Mouse (Mus musculus): ENCODE results near the gene Zfhx3. TPM values are rescaled to one million over a fixed set of nuclear protein-coding genes. Genes with fewer than 3 reads are reported as not detected.

Zfhx3 gene
- polyA plus RNA-seq, 1 experiment from 2014 or later = 22.8 TPM

DNA sequence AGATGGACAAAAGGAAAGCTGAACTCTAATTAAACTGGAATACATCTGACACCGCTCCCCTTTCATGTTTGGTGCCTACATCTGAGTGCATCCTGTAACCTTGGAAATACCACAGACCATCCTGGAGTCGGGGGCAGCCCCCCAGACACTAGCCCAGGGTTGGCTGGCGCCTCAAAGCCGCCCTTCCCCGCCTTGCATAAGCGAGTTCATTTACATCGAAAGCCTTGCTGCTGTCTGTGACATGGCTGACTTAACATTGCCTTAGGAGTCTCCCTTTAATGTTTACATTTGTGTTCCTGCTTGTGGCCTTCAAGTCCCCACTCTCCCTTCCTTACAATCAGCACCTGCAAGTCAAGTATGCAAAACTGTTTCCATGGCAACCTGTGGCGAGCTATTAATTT lies 876.8 kb downstream of the Zfhx3 start:
- 24% methylated on average over 8 of the region's 8 CpGs for WGBS
- ATAC-seq (ENCODE audit: low FRiP score) = no peak
- Histone ChIP-seq H3K4me3 (replicated peaks) (no peak overlapping the region), H3K27ac (replicated peaks) (no peak overlapping the region; the same call in 1 of the 2 replicates), H3K9ac (replicated peaks) (no peak overlapping the region), H3K36me3 (no peaks in the 10 kb centered on the region), H3K4me2 (no peak overlapping the region), H3K27me3 (replicated peaks) (no peaks in the 10 kb centered on the region), H3K4me1 (peaks cover 43% of the 10 kb centered on the region), H3K9me3 (replicated peaks) (no peaks in the 10 kb centered on the region)

DNA sequence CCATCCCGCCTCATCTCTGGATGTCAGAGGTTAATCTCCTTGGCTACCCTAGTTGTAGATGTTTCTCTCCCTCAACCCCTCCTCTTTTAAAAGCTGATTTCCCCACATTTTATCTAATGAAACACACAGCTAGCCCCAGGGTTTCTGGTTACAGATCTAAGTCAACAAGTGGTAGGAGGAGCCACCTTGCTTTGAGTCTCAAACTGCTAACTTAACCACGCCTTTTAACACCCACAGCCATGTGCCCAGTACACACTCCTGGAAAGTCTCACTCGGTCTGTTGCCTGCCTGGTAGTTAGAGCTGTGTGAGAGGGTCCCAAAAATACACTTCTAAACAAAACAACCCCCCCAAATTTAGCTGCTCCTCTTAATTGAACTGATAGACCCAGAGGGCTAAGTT lies 877.4 kb downstream of the Zfhx3 start:
- H3K9ac ChIP-seq (replicated peaks) = no peak overlapping the region
- no peak overlapping the region for H3K4me3 ChIP-seq (replicated peaks)
- ATAC-seq (ENCODE audit: low FRiP score) = no peak
- H3K36me3 ChIP-seq = no peaks in the 10 kb centered on the region
- H3K4me1 ChIP-seq = peaks cover 43% of the 10 kb centered on the region
- H3K4me2 ChIP-seq = peak overlapping the region; percentile 36
- H3K27ac ChIP-seq (replicated peaks) = no peak overlapping the region
- 11% methylated on average over 3 of the region's 3 CpGs for WGBS
- no peaks in the 10 kb centered on the region for H3K9me3 ChIP-seq (replicated peaks)
- no peaks in the 10 kb centered on the region for H3K27me3 ChIP-seq (replicated peaks)

DNA sequence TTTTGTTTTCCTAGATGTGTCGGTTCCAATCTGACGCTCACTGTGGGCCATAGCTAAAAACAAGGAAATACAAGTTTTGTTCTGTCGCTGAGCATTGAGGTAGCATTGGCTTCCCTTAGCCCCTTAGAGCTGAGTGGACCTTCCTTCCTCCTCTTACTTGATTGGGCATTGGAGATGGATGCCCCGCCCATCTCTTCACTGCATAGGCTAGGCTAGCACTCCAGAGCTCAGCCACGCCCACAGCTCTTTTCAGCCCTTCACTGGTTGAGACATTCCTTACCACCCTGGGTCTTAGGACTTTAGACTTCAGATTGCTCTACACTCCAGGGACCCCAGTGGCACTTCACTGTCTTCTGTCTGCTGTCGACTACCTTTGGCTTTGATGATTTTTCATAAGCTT lies 878.2 kb downstream of the Zfhx3 start:
- WGBS = 23% methylated on average over 6 of the region's 6 CpGs
- ATAC-seq (ENCODE audit: low FRiP score) = peak; percentile 64; the same call in 1 of the 2 replicates
- 0 out of 2 replicates have a peak overlapping the region, but pooled peaks have one; percentile 1 for H3K4me3 ChIP-seq (replicated peaks)
- H3K4me1 ChIP-seq = peaks cover 43% of the 10 kb centered on the region
- H3K9me3 ChIP-seq (replicated peaks) = no peaks in the 10 kb centered on the region
- no peaks in the 10 kb centered on the region for H3K27me3 ChIP-seq (replicated peaks)
- no peaks in the 10 kb centered on the region for H3K36me3 ChIP-seq
- H3K9ac ChIP-seq (replicated peaks) = no peak overlapping the region
- H3K27ac ChIP-seq (replicated peaks) = no peak overlapping the region
- peak overlapping the region; percentile 36 for H3K4me2 ChIP-seq

DNA sequence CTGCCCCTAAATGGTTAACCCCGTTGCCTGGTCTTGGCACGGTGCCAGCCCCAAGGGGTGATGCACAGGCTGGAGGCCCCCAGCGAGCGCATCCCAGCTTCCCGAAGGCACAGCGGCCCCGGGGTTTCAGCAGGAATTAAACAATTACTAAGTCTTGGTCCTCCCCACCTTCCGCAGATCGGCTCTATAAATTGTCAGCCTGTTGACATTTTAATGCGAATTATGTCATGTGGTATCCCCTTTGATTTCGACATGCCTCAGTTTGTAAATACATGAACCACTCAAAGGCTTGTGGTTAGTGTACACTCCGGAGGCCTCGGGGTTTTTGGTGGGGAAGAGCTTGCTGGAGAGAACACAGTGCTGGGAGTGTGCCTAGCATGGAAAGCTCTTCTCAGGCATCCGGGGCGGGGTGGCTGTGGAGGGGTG lies 880.4 kb downstream of the Zfhx3 start:
- peak; percentile 51; the same call in 1 of the 2 replicates for ATAC-seq (ENCODE audit: low FRiP score)
- Histone ChIP-seq H3K36me3 (no peaks in the 10 kb centered on the region), H3K4me3 (replicated peaks) (no peak overlapping the region), H3K4me2 (0 out of 2 replicates have a peak overlapping the region, but pooled peaks have one; percentile 9), H3K9me3 (replicated peaks) (no peaks in the 10 kb centered on the region), H3K4me1 (peaks cover 64% of the 10 kb centered on the region), H3K27me3 (replicated peaks) (no peaks in the 10 kb centered on the region), H3K9ac (replicated peaks) (no peak overlapping the region), H3K27ac (replicated peaks) (no peak overlapping the region)
- WGBS = 21% methylated on average over 15 of the region's 15 CpGs

DNA sequence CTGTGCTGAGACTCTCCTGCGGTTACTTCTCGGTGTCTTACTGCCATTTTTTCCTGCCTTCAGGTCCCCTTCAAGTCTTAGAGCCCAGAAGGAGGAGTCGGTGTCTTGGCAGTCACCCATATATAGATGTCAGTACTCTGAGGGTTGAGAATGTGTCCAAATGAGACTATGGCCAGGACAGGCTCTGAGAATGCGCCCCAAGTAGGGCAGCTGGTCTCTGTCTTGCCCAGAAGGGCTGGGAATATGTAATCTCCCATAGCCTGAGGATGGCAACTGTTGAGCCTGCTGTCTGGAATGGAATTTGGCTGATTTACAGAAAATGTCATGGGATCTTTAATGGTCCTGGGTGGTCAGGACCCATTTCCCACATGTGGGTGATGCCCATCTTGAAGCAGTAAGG lies 881.6 kb downstream of the Zfhx3 start:
- 95% methylated on average over 4 of the region's 4 CpGs for WGBS
- Histone ChIP-seq H3K4me2 (no peak overlapping the region), H3K4me1 (peaks cover 72% of the 10 kb centered on the region), H3K9me3 (replicated peaks) (no peaks in the 10 kb centered on the region), H3K9ac (replicated peaks) (no peak overlapping the region), H3K27me3 (replicated peaks) (no peaks in the 10 kb centered on the region), H3K4me3 (replicated peaks) (no peak overlapping the region), H3K36me3 (no peaks in the 10 kb centered on the region), H3K27ac (replicated peaks) (no peak overlapping the region)
- no peak for ATAC-seq (ENCODE audit: low FRiP score)

DNA sequence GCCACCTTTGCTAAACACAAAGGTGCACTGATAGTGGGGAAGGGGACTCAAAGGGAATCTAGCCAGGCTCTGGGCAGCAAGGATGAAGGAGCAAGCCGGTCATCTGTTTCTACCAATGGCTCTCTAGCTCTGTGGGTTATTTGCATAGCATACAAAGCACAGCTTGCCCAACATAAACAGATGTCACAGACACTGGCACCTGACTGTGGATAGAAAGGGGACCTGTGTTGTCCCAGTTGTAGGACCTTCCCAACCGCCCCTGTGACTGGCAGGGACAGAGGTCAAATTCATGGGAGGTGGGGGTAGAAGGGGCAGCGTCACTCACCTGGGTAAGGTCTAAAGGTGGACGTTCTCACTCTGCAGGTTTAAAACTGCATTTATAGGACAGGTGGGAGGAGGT lies 884.0 kb downstream of the Zfhx3 start:
- Histone ChIP-seq H3K27ac (replicated peaks) (no peak overlapping the region), H3K4me1 (peaks cover 74% of the 10 kb centered on the region), H3K9me3 (replicated peaks) (no peaks in the 10 kb centered on the region), H3K9ac (replicated peaks) (no peak overlapping the region), H3K4me3 (replicated peaks) (no peak overlapping the region), H3K27me3 (replicated peaks) (no peaks in the 10 kb centered on the region), H3K4me2 (no peak overlapping the region), H3K36me3 (no peaks in the 10 kb centered on the region)
- no peak for ATAC-seq (ENCODE audit: low FRiP score)
- WGBS = 77% methylated on average over 4 of the region's 4 CpGs

DNA sequence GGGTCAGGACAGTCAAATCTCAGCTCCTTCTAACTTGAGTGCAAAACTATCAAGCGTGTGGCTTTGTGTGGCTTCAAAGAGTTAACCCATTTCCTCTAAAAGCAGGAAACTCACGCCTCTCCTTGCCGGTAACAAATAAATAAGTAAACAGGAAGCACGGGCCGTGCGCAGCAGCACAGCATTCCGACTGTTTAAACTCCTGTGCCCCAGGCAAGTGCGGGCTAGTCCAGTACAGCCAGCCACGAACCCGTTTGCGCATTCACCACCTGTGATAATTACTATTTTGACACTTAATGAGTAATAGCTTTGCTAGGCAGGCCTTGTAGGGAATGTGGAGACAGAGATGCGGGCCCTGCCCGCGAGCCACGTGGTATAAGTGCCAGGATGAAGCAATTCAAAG lies 885.0 kb downstream of the Zfhx3 start:
- Histone ChIP-seq H3K9ac (replicated peaks) (no peak overlapping the region), H3K4me2 (peak overlapping the region; percentile 8), H3K36me3 (no peaks in the 10 kb centered on the region), H3K27me3 (replicated peaks) (no peaks in the 10 kb centered on the region), H3K4me3 (replicated peaks) (no peak overlapping the region), H3K4me1 (peaks cover 69% of the 10 kb centered on the region), H3K27ac (replicated peaks) (peak overlapping the region; percentile 37; the same call in 1 of the 2 replicates), H3K9me3 (replicated peaks) (no peaks in the 10 kb centered on the region)
- ATAC-seq (ENCODE audit: low FRiP score) = no peak
- WGBS = 55% methylated on average over 15 of the region's 15 CpGs

DNA sequence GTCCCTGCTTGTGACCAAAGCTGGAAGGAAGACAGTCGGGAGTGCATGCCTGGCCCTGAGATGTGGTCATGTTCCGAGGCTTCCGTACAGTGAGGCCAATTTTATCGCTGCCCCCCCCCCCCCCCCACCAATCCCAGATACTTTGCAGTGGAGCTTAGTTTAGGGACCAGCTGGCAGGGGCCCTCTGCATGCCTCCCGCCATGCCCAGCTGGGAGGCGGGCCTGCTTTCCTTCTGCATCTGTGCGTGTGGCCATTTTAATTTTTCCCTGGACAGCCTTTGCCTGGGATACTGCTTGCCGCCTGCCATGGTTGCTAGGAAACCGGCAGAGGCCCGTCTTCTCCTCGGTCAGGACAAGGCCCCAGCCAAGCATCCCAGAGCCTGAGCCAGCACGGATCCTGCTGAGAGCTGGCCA lies 886.9 kb downstream of the Zfhx3 start:
- no peak overlapping the region for H3K4me3 ChIP-seq (replicated peaks)
- H3K27ac ChIP-seq (replicated peaks) = peak overlapping the region; percentile 58
- H3K9me3 ChIP-seq (replicated peaks) = no peaks in the 10 kb centered on the region
- H3K27me3 ChIP-seq (replicated peaks) = no peaks in the 10 kb centered on the region
- peaks cover 59% of the 10 kb centered on the region for H3K4me1 ChIP-seq
- H3K4me2 ChIP-seq = peak overlapping the region; percentile 39
- 6% methylated on average over 12 of the region's 12 CpGs for WGBS
- ATAC-seq (ENCODE audit: low FRiP score) = peak; percentile 76
- H3K9ac ChIP-seq (replicated peaks) = peak overlapping the region; percentile 14; the same call in 1 of the 2 replicates
- no peaks in the 10 kb centered on the region for H3K36me3 ChIP-seq

DNA sequence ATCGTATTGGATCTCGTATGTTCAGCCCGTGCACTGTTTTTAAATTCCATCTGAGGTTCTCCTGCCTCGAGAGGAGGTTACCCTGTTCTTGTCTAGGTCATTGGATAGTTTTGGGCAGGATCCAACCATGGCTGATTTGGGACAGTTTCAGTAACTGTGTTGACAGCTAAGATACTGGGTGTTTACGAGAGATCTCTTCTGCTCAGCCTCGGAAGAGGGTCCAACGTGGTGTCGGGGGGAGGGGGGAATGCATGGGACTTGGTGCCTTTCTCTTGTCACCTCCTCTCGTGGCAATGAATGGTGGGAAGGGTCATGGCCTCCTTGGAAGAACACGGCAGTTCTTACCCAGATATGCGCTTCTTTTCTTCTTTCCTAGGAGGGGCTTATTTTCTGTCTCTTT lies 892.7 kb downstream of the Zfhx3 start:
- Histone ChIP-seq H3K4me3 (replicated peaks) (no peak overlapping the region), H3K9ac (replicated peaks) (no peak overlapping the region), H3K27me3 (replicated peaks) (0 out of 2 replicates have a peak, but pooled peaks cover 3% of the 10 kb centered on the region), H3K36me3 (no peaks in the 10 kb centered on the region), H3K27ac (replicated peaks) (no peak overlapping the region), H3K4me2 (no peak overlapping the region), H3K9me3 (replicated peaks) (no peaks in the 10 kb centered on the region), H3K4me1 (peaks cover 37% of the 10 kb centered on the region)
- 92% methylated on average over 11 of the region's 11 CpGs for WGBS
- no peak for ATAC-seq (ENCODE audit: low FRiP score)

DNA sequence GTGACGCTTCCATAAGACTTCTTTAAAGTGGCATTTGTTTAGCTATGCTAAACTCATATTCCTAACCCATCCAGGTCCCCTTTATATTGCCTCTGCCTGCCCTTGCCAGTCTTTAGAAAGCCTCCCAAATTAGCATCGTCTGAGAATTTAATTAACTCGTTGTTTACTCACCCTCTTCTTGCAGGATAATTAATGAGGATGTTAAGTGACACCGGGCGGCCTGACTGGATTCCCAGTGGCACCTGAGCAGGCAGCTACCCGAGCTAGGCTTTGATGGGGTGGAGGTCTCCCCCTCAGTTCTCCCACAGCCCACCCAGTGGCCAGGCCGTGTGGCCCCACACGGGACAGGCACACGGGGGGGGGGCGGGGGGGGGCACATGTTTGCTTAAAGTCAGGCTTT lies 895.3 kb downstream of the Zfhx3 start:
- Histone ChIP-seq H3K27ac (replicated peaks) (0 out of 2 replicates have a peak overlapping the region, but pooled peaks have one; percentile 18), H3K4me2 (no peak overlapping the region), H3K27me3 (replicated peaks) (0 out of 2 replicates have a peak, but pooled peaks cover 3% of the 10 kb centered on the region), H3K9me3 (replicated peaks) (no peaks in the 10 kb centered on the region), H3K4me3 (replicated peaks) (no peak overlapping the region), H3K36me3 (no peaks in the 10 kb centered on the region), H3K4me1 (peaks cover 21% of the 10 kb centered on the region), H3K9ac (replicated peaks) (no peak overlapping the region)
- no peak; the same call in 1 of the 2 replicates for ATAC-seq (ENCODE audit: low FRiP score)
- 17% methylated on average over 10 of the region's 10 CpGs for WGBS

DNA sequence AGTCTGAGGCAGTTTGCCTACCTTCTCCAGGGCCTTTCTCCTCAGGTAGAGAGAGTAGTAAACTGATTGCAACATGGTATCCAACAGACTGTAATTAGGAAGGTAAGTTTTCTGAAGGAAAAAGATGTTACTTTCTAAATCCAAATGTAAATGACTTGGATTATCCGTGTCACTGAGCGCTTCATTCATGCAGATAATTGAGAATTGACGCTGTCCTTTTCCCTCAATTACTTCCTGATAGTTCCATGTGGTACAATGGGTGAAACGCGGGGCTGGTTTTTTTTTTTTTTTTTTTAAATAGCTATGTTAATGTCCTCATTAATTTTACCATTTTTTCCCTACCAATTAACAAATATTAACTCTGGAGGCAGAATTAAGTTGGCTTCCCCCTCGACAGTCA lies 896.3 kb downstream of the Zfhx3 start:
- ATAC-seq (ENCODE audit: low FRiP score) = no peak
- WGBS = 33% methylated on average over 6 of the region's 6 CpGs

DNA sequence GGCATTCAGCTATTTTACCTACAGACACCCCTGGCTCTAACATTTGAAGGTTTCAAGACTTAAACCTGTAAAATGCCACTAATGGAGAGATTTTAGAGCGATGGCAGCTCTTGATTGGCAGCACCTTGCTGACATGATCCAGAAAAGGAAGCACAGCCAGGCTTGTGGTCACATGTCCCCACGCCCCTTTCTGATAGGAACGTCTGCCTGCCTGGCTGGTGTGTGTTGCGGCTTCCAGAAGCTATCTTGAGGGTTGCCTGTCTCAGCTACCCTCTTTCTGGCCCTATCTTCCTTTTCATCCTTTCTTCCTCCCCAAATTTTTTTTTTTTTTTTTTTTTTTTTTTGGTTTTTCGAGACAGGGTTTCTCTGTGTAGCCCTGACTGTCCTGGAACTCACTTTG lies 899.9 kb downstream of the Zfhx3 start:
- peaks cover 30% of the 10 kb centered on the region for H3K4me1 ChIP-seq
- no peaks in the 10 kb centered on the region for H3K27me3 ChIP-seq (replicated peaks)
- no peak overlapping the region for H3K27ac ChIP-seq (replicated peaks)
- no peak overlapping the region for H3K4me2 ChIP-seq
- H3K4me3 ChIP-seq (replicated peaks) = no peak overlapping the region
- 88% methylated on average over 5 of the region's 5 CpGs for WGBS
- ATAC-seq (ENCODE audit: low FRiP score) = no peak
- H3K9me3 ChIP-seq (replicated peaks) = no peaks in the 10 kb centered on the region
- no peak overlapping the region for H3K9ac ChIP-seq (replicated peaks)
- no peaks in the 10 kb centered on the region for H3K36me3 ChIP-seq

More for the DNA sequence above, 896.3 kb downstream of the Zfhx3 start:
- Histone ChIP-seq H3K9me3 (replicated peaks) (no peaks in the 10 kb centered on the region), H3K4me1 (peaks cover 21% of the 10 kb centered on the region), H3K4me2 (no peak overlapping the region), H3K27me3 (replicated peaks) (0 out of 2 replicates have a peak, but pooled peaks cover 3% of the 10 kb centered on the region), H3K27ac (replicated peaks) (no peak overlapping the region), H3K4me3 (replicated peaks) (no peak overlapping the region), H3K36me3 (no peaks in the 10 kb centered on the region), H3K9ac (replicated peaks) (no peak overlapping the region)
